Mouse (Mus musculus) ES-E14 (cell line): ENCODE data around the gene Zar1l.

Experiments used
- CHD2 ChIP-seq: IDR thresholded peaks from 2 replicates; pipeline ENCODE4 v1.6.1; 2014; ENCODE audit warnings: mild to moderate bottlenecking, low read depth, low read length, inconsistent platforms
- MAFK ChIP-seq: IDR thresholded peaks from 2 replicates; pipeline ENCODE4 v1.6.1; 2014; ENCODE audit warnings: mild to moderate bottlenecking, low read depth, low read length, inconsistent platforms; ENCODE audit not compliant: insufficient read depth

DNA sequence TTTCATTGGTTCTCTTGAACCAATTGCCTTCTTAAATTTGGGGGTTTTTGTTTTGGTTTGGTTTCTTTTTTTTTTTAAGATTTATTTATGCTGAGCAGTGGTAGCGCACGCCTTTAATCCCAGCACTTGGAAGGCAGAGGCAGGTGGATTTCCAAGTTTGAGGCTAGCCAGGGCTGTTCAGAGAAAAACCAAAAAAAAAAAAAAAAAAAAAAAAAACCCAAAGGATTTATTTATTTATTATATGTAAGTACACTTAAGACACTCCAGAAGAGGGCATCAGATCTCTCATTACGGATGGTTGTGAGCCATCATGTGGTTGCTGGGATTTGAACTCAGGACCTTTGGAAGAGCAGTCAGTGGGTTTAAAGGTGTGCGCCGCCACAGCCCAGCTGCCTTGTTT is 42.9 kb upstream of the Zar1l start:
- no peak for TF ChIP-seq MAFK
- TF ChIP-seq CHD2, result no peak
